Mouse (Mus musculus) testis, adult 2 months (tissue): ENCODE results near the gene Mzt1. TPM values are rescaled to one million over a fixed set of nuclear protein-coding genes. Genes with fewer than 3 reads are reported as not detected.
"Not testable (repeated sequence)": the region's sequence is repeated elsewhere in the genome, so short reads cannot be mapped to it uniquely, and the experiment has no call there.

ENCODE experiments used
- H3K27ac ChIP-seq: fragments of 200-500 bp; 2 replicates; pipeline ENCODE4 v1.5.1; 2012; ENCODE audit warnings: low read depth, low read length; ENCODE audit not compliant: control insufficient read depth, insufficient read depth
- H3K27me3 ChIP-seq: fragments of 200-500 bp; 2 replicates; pipeline ENCODE4 v1.6.1; 2012; ENCODE audit warnings: mild to moderate bottlenecking, low read length, moderate library complexity; ENCODE audit not compliant: control insufficient read depth, insufficient read depth
- H3K36me3 ChIP-seq: fragments of 200-500 bp; 2 replicates; pipeline ENCODE4 v1.6.1; 2012; ENCODE audit warnings: mild to moderate bottlenecking, low read length; ENCODE audit not compliant: control insufficient read depth, insufficient read depth
- H3K4me1 ChIP-seq: fragments of 200-500 bp; 2 replicates; pipeline ENCODE4 v1.6.1; 2012; ENCODE audit warnings: low read length; ENCODE audit not compliant: control insufficient read depth, insufficient read depth
- H3K4me3 ChIP-seq: fragments of 200-500 bp; 2 replicates; pipeline ENCODE4 v1.5.1; 2012; ENCODE audit warnings: low read depth, mild to moderate bottlenecking, low read length, moderate library complexity, mixed read lengths; ENCODE audit not compliant: control insufficient read depth
- CTCF ChIP-seq: fragments of 200-500 bp; IDR thresholded peaks from 2 replicates; pipeline ENCODE4 v1.5.1; 2012; ENCODE audit warnings: low read depth, mild to moderate bottlenecking, inconsistent platforms, low read length, moderate library complexity; ENCODE audit not compliant: control insufficient read depth, insufficient read depth, insufficient replicate concordance
- POLR2A ChIP-seq: fragments of 200-500 bp; IDR thresholded peaks from 2 replicates; pipeline ENCODE4 v1.6.1; 2012; ENCODE audit warnings: low read depth, mild to moderate bottlenecking, inconsistent platforms, low read length, moderate library complexity; ENCODE audit not compliant: control insufficient read depth
- polyA plus RNA-seq: library from polyadenylated mRNA; depleted of rRNA; stranded (reverse); fragments of >200 nt; gene quantifications from 2 replicates; pipeline ENCODE4 v1.2.3, GENCODE M21; 2012

The Mzt1 gene
- polyA plus RNA-seq, 1 experiment, result 9.7 TPM

- Histone ChIP-seq H3K27me3 (no peaks in the 10 kb centered on the region), H3K4me3 (peak overlapping the region; percentile 95), H3K36me3 (no peaks in the 10 kb centered on the region), H3K27ac (peak overlapping the region; percentile 91), H3K4me1 (peaks cover 5% of the 10 kb centered on the region)
- TF ChIP-seq POLR2A (no peak), CTCF (no peak)
These were observed 430 bp downstream of the Mzt1 start for GRCm38 (mm10) chr14:99045378-99046030.

- TF ChIP-seq POLR2A (no peak), CTCF (no peak)
- Histone ChIP-seq H3K4me3 (peak overlapping the region; percentile 95; the same call in 1 of the 2 replicates), H3K4me1 (peaks cover 5% of the 10 kb centered on the region), H3K27ac (no peak overlapping the region), H3K36me3 (no peaks in the 10 kb centered on the region), H3K27me3 (no peaks in the 10 kb centered on the region)
These were observed 1.2 kb downstream of the Mzt1 start for GRCm38 (mm10) chr14:99044718-99045117.

GRCm38 (mm10) chr14:99044096-99044495 is 1.8 kb downstream of the Mzt1 start:
- Histone ChIP-seq H3K27me3 (no peaks in the 10 kb centered on the region), H3K4me1 (peaks cover 5% of the 10 kb centered on the region), H3K36me3 (no peaks in the 10 kb centered on the region), H3K27ac (no peak overlapping the region), H3K4me3 (no peak overlapping the region)
- TF ChIP-seq POLR2A (no peak), CTCF (no peak)

GRCm38 (mm10) chr14:99043499-99043898 is 2.4 kb downstream of the Mzt1 start:
- H3K27ac ChIP-seq, result no peak overlapping the region
- TF ChIP-seq CTCF, result no peak
- TF ChIP-seq POLR2A, result no peak

GRCm38 (mm10) chr14:99041416-99041815 is 4.5 kb downstream of the Mzt1 start:
- H3K27ac ChIP-seq, result no peak overlapping the region
- no peak for TF ChIP-seq CTCF
- TF ChIP-seq POLR2A, result no peak
- no peaks in the 10 kb centered on the region for H3K36me3 ChIP-seq
- H3K27me3 ChIP-seq, result no peaks in the 10 kb centered on the region
- H3K4me1 ChIP-seq, result peaks cover 3% of the 10 kb centered on the region
- H3K4me3 ChIP-seq, result no peak overlapping the region

More at GRCm38 (mm10) chr14:99043499-99043898, 2.4 kb downstream of the Mzt1 start:
- no peaks in the 10 kb centered on the region for H3K27me3 ChIP-seq
- H3K4me1 ChIP-seq, result peaks cover 5% of the 10 kb centered on the region
- H3K36me3 ChIP-seq, result no peaks in the 10 kb centered on the region
- H3K4me3 ChIP-seq, result no peak overlapping the region

- not testable (repeated sequence) for H3K4me3 ChIP-seq, H3K27ac ChIP-seq, H3K4me1 ChIP-seq, H3K27me3 ChIP-seq, H3K36me3 ChIP-seq
These were observed 6.6 kb downstream of the Mzt1 start for GRCm38 (mm10) chr14:99039308-99039707.

- Histone ChIP-seq H3K27me3 (no peaks in the 10 kb centered on the region), H3K27ac (no peak overlapping the region), H3K36me3 (no peaks in the 10 kb centered on the region), H3K4me3 (no peak overlapping the region), H3K4me1 (no peaks in the 10 kb centered on the region)
- no peak for TF ChIP-seq POLR2A
- TF ChIP-seq CTCF, result no peak
These were observed 8.2 kb downstream of the Mzt1 start for GRCm38 (mm10) chr14:99037703-99038102.

- H3K4me1 ChIP-seq, result no peaks in the 10 kb centered on the region
- TF ChIP-seq CTCF (no peak), POLR2A (no peak)
- H3K36me3 ChIP-seq, result no peaks in the 10 kb centered on the region
- no peak overlapping the region for H3K4me3 ChIP-seq
- H3K27ac ChIP-seq, result no peak overlapping the region
- no peaks in the 10 kb centered on the region for H3K27me3 ChIP-seq
These were observed 9.9 kb downstream of the Mzt1 start for GRCm38 (mm10) chr14:99036039-99036438.

GRCm38 (mm10) chr14:99034851-99035250 is 11.1 kb downstream of the Mzt1 start:
- H3K36me3 ChIP-seq, H3K4me1 ChIP-seq: not testable (repeated sequence)

More at GRCm38 (mm10) chr14:99034851-99035250, 11.1 kb downstream of the Mzt1 start:
- H3K4me3 ChIP-seq, H3K27ac ChIP-seq, H3K27me3 ChIP-seq: not testable (repeated sequence)
